Mouse (Mus musculus) hindbrain, embryonic 16.5 days (tissue): ENCODE measurements around the gene Hba-x. TPM values are rescaled to one million over a fixed set of nuclear protein-coding genes. Genes with fewer than 3 reads are reported as not detected.
"Not testable (repeated sequence)": the region's sequence is repeated elsewhere in the genome, so short reads cannot be mapped to it uniquely, and the experiment has no call there.

Source experiments
- ATAC-seq: fragments of 200-750 bp; cut with Nextera tagmentation; 2 replicates; pipeline ENCODE4 v1.8.0; 2017; ENCODE audit warnings: moderate TSS enrichment, moderate library complexity
- H3K27ac ChIP-seq: fragments of 300-500 bp; sonication (generic); 2 replicates; pipeline ENCODE4 v1.5.1; 2014; ENCODE audit warnings: low read depth, mild to moderate bottlenecking, control low read depth, low read length, moderate library complexity
- H3K27me3 ChIP-seq: fragments of 300-500 bp; sonication (generic); replicated peaks from 2 replicates; pipeline ENCODE4 v1.6.1; 2014; ENCODE audit warnings: low read length; ENCODE audit not compliant: control insufficient read depth, insufficient read depth
- H3K36me3 ChIP-seq: fragments of 300-500 bp; sonication (generic); 2 replicates; pipeline ENCODE4 v1.6.1; 2014; ENCODE audit warnings: mild to moderate bottlenecking, low read length, moderate library complexity, mixed read lengths; ENCODE audit not compliant: control insufficient read depth, insufficient read depth
- H3K4me1 ChIP-seq: fragments of 300-500 bp; sonication (generic); 2 replicates; pipeline ENCODE4 v1.6.1; 2014; ENCODE audit warnings: low read depth, low read length; ENCODE audit not compliant: control insufficient read depth, insufficient read depth
- H3K4me2 ChIP-seq: fragments of 300-500 bp; sonication (generic); 2 replicates; pipeline ENCODE4 v1.6.1; 2014; ENCODE audit warnings: mild to moderate bottlenecking, low read length, control low read depth, moderate library complexity
- H3K4me3 ChIP-seq: fragments of 300-500 bp; sonication (generic); 2 replicates; pipeline ENCODE4 v1.5.1; 2014; ENCODE audit warnings: mild to moderate bottlenecking, low read length, control low read depth, moderate library complexity
- H3K9ac ChIP-seq: fragments of 300-500 bp; sonication (generic); 2 replicates; pipeline ENCODE4 v1.6.1; 2014; ENCODE audit warnings: low read depth, mild to moderate bottlenecking, control low read depth, low read length, moderate library complexity
- H3K9me3 ChIP-seq: fragments of 300-500 bp; sonication (generic); 2 replicates; pipeline ENCODE4 v1.6.1; 2014; ENCODE audit warnings: mild to moderate bottlenecking, low read length, moderate library complexity; ENCODE audit not compliant: control insufficient read depth
- WGBS: fragments of 180-500 bp; shearing (Covaris S2); extraction: QIAGEN DNeasy Blood & Tissue Kit; methylation state at CpG from one replicate; pipeline ENCODE4 v1.1.7; 2014; 5-methylcytosine and 5-hydroxymethylcytosine counted together
- polyA plus RNA-seq: library from polyadenylated mRNA; unstranded; fragments of >200 nt; fragmentation: Nextera tagmentation; extraction: Ambion mirVana; gene quantifications from 2 replicates; pipeline ENCODE4 v1.2.1, GENCODE M21; 2015

Hba-x gene
- polyA plus RNA-seq, 1 experiment from 2014 or later: 4.9 TPM

DNA sequence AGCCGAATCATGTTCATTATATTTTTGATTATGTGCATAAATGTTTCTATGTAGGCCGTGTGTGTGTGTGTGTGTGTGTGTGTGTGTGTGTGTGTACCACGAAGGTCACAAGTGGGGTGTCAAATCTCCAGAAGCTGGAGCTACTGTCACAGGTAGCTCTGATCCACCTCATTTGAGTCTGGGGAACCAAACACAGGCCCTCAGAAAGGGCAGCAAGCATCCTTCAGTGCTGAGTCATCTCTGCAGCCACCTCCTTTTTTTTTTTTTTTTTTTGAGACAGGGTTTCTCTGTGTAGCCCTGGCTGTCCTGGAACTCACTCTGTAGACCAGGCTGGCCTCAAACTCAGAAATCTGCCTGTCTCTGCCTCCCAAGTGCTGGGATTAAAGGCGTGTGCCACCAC lies 16.6 kb downstream of the Hba-x start:
- not testable (repeated sequence) for H3K4me3 ChIP-seq, H3K4me1 ChIP-seq, H3K4me2 ChIP-seq, H3K9me3 ChIP-seq, H3K36me3 ChIP-seq, H3K27ac ChIP-seq, H3K27me3 ChIP-seq, H3K9ac ChIP-seq, ATAC-seq
- WGBS: 79% methylated on average over 4 of the region's 4 CpGs

- H3K27ac ChIP-seq: not testable (repeated sequence)
Observed at GRCm38 (mm10) chr11:32293479-32293878, 17.3 kb downstream of the Hba-x start.

DNA sequence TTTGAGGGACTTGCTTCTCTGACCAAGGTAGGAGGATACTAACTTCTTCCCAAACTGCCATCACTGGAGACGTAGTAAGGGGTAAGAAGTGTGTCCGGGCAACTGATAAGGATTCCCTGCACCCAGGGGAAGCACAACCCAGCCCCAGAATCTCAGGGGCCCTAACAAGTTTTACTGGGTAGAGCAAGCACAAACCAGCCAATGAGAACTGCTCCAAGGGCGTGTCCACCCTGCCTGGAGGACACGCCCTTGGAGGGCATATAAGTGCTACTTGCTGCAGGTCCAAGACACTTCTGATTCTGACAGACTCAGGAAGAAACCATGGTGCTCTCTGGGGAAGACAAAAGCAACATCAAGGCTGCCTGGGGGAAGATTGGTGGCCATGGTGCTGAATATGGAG lies 20.0 kb downstream of the Hba-x start, which contains the start of gene Hba-a2:
Gene Hba-a2, plus strand, starts transcription at position 287 of the 400 bp plus-strand sequence.
- not testable (repeated sequence) for H3K27ac ChIP-seq, H3K9me3 ChIP-seq, H3K4me2 ChIP-seq, H3K4me3 ChIP-seq, H3K27me3 ChIP-seq, ATAC-seq, H3K4me1 ChIP-seq, H3K36me3 ChIP-seq, H3K9ac ChIP-seq
- WGBS: no CpG with 5 or more reads among the region's 4 CpGs

More at GRCm38 (mm10) chr11:32293479-32293878, 17.3 kb downstream of the Hba-x start:
- H3K4me3 ChIP-seq, H3K36me3 ChIP-seq, H3K9me3 ChIP-seq, H3K9ac ChIP-seq, H3K27me3 ChIP-seq, H3K4me1 ChIP-seq, H3K4me2 ChIP-seq, ATAC-seq: not testable (repeated sequence)
- 76% methylated on average over 3 of the region's 3 CpGs for WGBS

- not testable (repeated sequence) for H3K9me3 ChIP-seq, H3K4me2 ChIP-seq, H3K4me3 ChIP-seq, H3K27ac ChIP-seq, ATAC-seq, H3K4me1 ChIP-seq, H3K9ac ChIP-seq, H3K36me3 ChIP-seq, H3K27me3 ChIP-seq
- WGBS: 54% methylated on average over 2 of the region's 2 CpGs
Observed at GRCm38 (mm10) chr11:32297417-32297816, 21.2 kb downstream of the Hba-x start.

DNA sequence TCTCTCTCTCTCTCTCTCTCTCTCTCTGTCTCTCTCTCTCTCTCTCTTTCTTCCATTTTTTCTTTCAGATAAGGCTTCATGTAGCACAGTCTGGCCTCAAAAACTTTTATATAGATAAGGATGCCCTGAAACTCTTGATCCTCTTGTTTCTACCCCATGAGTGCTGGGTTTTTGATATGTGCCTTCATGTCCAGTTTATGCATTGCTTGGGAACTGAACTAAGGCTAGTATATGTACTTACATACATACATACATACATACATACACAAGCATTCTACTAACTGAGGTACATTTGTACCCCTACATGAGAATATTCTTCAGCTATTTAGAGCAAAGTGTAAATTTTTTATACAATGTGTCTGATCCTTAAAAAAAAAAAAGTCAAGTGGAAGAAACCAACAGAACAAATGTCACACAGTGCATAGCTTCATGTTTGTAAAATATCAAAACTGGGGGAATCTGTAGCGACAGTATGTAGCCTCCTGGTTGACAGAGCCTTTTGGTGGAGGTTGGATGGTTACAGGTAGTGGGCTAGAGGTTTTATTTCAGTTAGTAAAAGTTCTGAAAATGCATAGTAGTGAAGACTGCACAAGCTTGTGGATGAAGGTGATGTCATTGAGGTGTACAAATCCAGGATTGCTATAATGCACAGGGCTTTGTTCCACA lies 21.8 kb downstream of the Hba-x start:
- H3K9ac ChIP-seq: no peak overlapping the region

DNA sequence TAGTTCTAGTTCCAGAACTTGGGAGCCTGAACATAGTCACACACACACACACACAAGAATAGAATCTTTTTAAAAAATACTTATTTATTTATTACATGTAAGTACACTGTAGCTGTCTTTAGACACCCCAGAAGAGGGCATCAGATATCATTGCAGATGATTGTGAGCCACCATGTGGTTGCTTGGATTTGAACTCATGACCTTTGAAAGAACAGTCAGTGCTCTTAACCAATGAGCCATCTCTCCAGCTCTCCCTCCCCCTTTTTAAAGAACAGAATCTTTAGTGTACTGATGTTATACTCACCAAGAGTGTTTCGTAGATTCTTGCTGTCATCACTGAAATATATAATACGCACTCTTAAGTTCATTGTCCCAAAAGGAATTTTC lies 22.3 kb downstream of the Hba-x start:
- no peak overlapping the region for H3K27ac ChIP-seq
- H3K9me3 ChIP-seq: no peaks in the 10 kb centered on the region
- ATAC-seq: no peak
- no peak overlapping the region for H3K4me2 ChIP-seq
- H3K4me1 ChIP-seq: no peaks in the 10 kb centered on the region; the same call in 1 of the 2 replicates
- no peak overlapping the region for H3K9ac ChIP-seq
- WGBS: 98% methylated on average over 2 of the region's 2 CpGs
- no peaks in the 10 kb centered on the region for H3K27me3 ChIP-seq
- no peaks in the 10 kb centered on the region for H3K36me3 ChIP-seq
- H3K4me3 ChIP-seq: no peak overlapping the region

More for the DNA sequence above, 21.8 kb downstream of the Hba-x start:
- WGBS: 97% methylated on average over 1 of the region's 1 CpGs
- Histone ChIP-seq H3K4me2 (no peak overlapping the region), H3K36me3 (no peaks in the 10 kb centered on the region), H3K27me3 (no peaks in the 10 kb centered on the region), H3K4me1 (no peaks in the 10 kb centered on the region; the same call in 1 of the 2 replicates), H3K27ac (no peak overlapping the region), H3K9me3 (no peaks in the 10 kb centered on the region), H3K4me3 (no peak overlapping the region)
- ATAC-seq: no peak

DNA sequence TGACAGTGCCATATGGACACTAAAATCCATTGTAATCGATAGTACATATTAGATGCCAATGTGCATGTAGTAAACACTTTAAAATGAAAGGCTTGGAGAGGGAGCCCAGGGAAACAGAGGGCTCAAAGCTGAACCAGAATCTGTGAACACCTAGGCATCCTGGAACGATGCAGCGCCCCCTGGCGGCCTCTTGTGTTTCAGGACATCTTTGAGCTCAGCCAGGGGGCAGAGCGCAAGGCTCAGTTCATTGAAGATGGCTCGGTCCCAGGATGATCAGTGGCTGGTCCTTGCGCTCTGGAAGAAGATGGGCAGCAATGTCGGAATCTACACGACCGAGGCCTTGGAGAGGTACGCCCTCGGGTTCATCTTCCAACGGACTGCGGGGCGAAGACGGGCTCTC lies 23.7 kb downstream of the Hba-x start, which contains the start of gene Hbq1a:
Gene Hbq1a, plus strand, starts transcription at position 205 of the 400 bp plus-strand sequence.
- H3K9ac ChIP-seq, H3K27me3 ChIP-seq, H3K4me1 ChIP-seq, H3K9me3 ChIP-seq, H3K27ac ChIP-seq, H3K36me3 ChIP-seq: not testable (repeated sequence)
- Histone ChIP-seq H3K4me3 (peak within 1 kb of the TSS; percentile 32), H3K4me2 (peak within 1 kb of the TSS; percentile 57)
- 6% methylated on average over 16 of the region's 16 CpGs for WGBS
- ATAC-seq: peak; percentile 75

GRCm38 (mm10) chr11:32300279-32301267 lies 24.4 kb downstream of the Hba-x start:
- Histone ChIP-seq H3K4me3 (peak overlapping the region; percentile 32), H3K36me3 (no peaks in the 10 kb centered on the region), H3K4me2 (peak overlapping the region; percentile 57), H3K9ac (no peak overlapping the region), H3K27me3 (no peaks in the 10 kb centered on the region), H3K4me1 (no peaks in the 10 kb centered on the region; the same call in 1 of the 2 replicates), H3K9me3 (no peaks in the 10 kb centered on the region), H3K27ac (no peak overlapping the region)
- 56% methylated on average over 14 of the region's 17 CpGs for WGBS
- ATAC-seq: peak; percentile 41

- no peaks in the 10 kb centered on the region for H3K9me3 ChIP-seq
- no peak overlapping the region for H3K4me2 ChIP-seq
- no peak overlapping the region for H3K4me3 ChIP-seq
- H3K4me1 ChIP-seq: no peaks in the 10 kb centered on the region; the same call in 1 of the 2 replicates
- H3K27me3 ChIP-seq: no peaks in the 10 kb centered on the region
- H3K27ac ChIP-seq: no peak overlapping the region
- H3K36me3 ChIP-seq: no peaks in the 10 kb centered on the region
- WGBS: 75% methylated on average over 1 of the region's 1 CpGs
- no peak for ATAC-seq
- no peak overlapping the region for H3K9ac ChIP-seq
Observed at GRCm38 (mm10) chr11:32301506-32301905, 25.3 kb downstream of the Hba-x start.
